Mouse (Mus musculus): ENCODE measurements around the gene Mob3a.

Mob3a gene

GRCm38 (mm10) chr10:80702536-80703390 is 986 bp upstream of the Mob3a start:
- intact Hi-C loops (cut with DNase I), result loop anchor here (5.0 kb wide), 1 partner anchor 35 kb away; no protein-coding TSS in a partner anchor

DNA sequence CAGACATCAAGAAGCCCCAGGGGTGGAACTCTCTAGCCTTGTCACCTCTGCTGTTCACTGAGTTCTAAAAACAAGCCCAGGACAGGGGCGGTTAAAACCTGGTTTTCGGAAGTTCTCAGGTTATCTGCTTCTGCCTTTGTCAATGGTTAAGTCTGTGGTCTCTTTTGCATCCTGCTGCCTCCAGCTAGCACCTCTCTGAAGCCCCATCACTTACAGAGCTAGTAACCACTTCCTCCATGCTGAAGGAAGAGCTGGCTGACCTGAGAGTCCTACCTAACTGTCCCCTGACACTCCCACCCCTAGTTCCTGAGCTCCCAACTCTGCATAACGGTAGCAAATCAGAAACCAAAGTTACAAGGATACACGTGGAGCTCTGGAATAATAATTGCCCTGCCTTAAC is 1.0 kb downstream of the Mob3a start:
- intact Hi-C loops (cut with DNase I), result loop anchor here (5.0 kb wide), 1 partner anchor 37 kb away; no protein-coding TSS in a partner anchor

GRCm38 (mm10) chr10:80700038-80700504 is 1.7 kb downstream of the Mob3a start:
- intact Hi-C loops (cut with DNase I), result loop anchor here (5.0 kb wide), 1 partner anchor 37 kb away; no protein-coding TSS in a partner anchor

DNA sequence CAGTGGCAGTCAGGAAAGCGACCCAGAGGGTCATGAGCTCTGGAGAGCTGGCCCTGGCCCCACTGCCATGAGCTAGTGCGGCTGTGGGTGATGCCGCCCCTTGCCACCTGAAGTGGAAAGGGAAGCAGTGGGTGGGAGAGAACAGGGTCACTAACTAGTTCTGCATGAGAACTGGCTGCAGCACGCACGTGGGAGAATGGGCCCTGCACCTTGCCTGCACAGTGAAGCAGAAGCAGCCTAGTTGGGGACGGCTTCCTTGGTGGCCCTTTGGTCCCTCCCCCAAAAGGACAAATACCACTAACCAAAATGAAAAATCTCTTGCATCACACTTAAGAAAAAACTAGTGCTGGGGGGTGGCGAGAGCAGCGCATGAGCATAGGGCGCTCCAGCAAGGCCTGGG is 3.2 kb downstream of the Mob3a start:
- intact Hi-C loops (cut with DNase I), result loop anchor here (10.0 kb wide), 1 partner anchor 244 kb away; no protein-coding TSS in a partner anchor

DNA sequence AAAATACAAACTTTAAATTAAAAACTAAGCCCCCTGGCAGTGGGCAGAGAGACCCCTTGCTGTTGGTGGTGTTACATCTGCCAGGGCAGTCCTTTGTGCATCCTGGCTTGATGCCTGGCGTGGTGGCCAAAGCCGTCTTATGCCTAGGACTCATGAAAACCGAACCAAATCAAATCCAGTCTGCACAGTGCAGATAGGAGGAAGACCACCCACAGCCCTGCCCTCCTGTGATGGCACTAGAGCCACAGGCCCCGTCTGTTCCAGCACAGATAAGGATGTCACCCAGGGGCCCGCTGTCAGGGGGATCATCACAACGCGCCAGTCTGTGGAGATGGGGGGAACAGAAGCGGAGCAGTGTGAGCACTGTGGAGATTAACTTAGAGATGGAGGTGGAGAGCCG is 4.0 kb downstream of the Mob3a start:
- intact Hi-C loops (cut with DNase I), result loop anchor here (10.0 kb wide), 1 partner anchor 243 kb away; no protein-coding TSS in a partner anchor

DNA sequence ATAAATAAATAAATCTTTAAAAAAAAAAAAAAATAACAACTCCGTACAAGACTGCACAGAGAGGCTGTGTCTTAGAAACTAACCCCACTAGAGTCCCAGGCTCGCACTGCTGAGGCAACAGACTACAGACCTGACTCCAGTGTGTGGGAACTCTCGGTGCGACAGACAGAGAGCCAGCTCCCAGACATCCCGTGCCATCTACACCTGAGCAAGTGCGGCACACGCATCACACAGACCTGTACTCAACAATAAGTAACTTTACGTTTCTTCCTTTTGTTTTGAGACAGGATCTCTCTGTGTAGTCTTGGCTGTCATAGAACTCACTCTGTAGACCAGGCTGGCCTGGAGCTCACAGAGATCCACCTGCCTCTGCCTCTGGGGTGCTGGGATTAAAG is 4.4 kb downstream of the Mob3a start:
- intact Hi-C loops (cut with DNase I), result loop anchor here (10.0 kb wide), 1 partner anchor 243 kb away; no protein-coding TSS in a partner anchor

- intact Hi-C loops (cut with DNase I), result loop anchor here (10.0 kb wide), 1 partner anchor 242 kb away; no protein-coding TSS in a partner anchor
Measured at GRCm38 (mm10) chr10:80696502-80697392, 5.0 kb downstream of the Mob3a start.

DNA sequence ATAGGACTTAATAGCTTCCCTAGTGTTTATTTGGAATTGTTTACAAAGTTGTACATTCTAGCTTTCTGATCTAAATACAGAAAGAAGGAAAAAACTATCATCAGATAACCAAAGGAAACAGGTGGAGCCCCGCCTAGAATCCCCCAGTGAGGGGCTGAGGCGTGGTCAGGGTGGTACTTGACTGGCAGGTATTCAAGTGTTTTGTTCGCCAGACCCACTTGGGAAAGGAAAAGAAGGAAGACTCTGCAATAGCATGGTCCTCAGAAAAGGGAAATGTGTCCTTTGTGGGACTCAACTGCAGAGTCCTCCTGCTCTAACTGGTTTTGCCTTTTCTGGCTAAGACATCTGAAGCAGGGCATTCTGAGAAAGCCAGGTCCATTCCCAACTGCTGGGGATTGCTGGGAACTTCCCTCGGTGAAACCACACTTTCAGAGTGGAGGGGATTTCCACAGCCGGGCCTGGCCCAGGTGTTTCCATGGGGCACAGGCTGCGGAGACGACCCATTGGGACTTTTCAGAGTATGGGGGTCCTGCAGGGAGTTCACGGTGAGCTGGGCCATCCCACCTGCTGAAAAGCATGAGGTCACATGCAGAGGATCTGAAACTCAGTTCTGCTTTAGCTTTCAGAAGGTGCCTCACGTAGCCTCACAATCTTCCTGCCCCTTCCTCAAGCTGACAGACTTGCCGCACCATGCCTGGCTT is 5.8 kb downstream of the Mob3a start:
- intact Hi-C loops (cut with DNase I), result loop anchor here (10.0 kb wide), 1 partner anchor 241 kb away; no protein-coding TSS in a partner anchor

GRCm38 (mm10) chr10:80695186-80695585 is 6.6 kb downstream of the Mob3a start:
- intact Hi-C loops (cut with DNase I), result loop anchor here (10.0 kb wide), 1 partner anchor 240 kb away; no protein-coding TSS in a partner anchor

DNA sequence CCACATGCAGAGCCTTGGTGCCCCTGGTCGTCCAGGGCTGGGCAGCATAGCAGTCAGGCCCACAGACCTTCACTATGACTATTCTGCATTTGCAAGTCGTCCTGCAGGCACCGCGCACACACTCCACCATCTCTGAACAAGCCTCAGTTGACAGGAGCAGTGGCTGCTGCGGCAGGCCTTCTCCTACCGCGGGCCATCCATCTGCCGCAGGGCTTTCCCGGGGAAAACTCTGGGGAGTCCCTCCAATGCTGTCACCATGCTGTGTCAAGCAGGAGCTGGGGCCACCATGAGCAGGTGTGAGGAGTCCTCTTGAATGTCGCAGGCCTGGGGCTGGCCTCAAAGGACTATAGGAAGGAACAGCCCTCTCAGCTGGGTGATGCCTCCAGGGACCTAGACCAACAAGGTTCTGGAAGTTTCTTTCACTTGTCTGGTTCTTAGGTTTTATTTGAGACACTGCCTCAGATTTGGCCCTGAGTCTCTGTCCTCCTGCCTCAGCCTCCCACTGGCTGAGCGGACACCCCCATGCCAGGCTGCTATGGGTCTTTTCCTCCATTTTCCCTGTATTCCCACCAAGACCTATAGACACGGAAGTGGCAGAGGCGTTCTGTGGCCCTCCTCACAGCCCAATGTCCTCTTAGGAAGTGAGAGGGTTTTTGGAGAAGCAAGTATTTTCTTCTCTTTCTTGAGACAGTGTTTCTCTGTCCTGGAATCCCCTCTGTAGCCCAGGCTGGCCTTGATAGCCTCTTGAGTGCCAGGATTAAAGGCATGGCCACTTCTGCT is 7.4 kb downstream of the Mob3a start:
- intact Hi-C loops (cut with DNase I), result loop anchor here (10.0 kb wide), 1 partner anchor 240 kb away; no protein-coding TSS in a partner anchor

DNA sequence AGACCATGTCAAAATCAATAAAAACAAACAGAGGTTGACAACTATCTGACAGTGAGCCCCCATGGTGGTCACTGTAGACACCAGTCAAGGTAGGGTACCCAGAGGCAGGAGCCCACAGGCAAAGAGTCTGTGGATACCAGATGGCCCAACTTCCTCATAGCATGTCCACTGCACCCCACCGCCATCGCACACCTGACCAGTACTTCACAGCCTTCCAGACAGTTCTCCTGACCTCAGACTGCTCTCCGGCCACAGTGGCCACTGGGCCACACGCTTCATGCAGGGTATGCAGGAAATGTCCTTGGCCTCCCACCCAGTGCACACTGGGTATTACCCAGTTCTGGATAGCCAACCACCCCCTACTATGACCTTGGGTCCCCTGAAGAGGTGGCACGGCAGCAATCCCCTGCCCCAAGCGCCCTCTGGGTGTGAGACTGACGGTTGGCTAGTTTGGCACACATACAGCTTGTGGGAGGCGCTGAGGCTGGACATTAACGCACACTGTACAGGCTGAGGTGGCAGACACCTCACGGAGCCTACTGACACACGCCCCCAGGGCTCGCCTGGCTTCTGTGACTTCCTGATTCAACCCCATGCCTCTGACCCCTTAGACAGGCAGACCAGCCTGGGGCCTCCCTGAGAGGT is 8.3 kb downstream of the Mob3a start:
- intact Hi-C loops (cut with DNase I), result loop anchor here (10.0 kb wide), 1 partner anchor 239 kb away; no protein-coding TSS in a partner anchor

DNA sequence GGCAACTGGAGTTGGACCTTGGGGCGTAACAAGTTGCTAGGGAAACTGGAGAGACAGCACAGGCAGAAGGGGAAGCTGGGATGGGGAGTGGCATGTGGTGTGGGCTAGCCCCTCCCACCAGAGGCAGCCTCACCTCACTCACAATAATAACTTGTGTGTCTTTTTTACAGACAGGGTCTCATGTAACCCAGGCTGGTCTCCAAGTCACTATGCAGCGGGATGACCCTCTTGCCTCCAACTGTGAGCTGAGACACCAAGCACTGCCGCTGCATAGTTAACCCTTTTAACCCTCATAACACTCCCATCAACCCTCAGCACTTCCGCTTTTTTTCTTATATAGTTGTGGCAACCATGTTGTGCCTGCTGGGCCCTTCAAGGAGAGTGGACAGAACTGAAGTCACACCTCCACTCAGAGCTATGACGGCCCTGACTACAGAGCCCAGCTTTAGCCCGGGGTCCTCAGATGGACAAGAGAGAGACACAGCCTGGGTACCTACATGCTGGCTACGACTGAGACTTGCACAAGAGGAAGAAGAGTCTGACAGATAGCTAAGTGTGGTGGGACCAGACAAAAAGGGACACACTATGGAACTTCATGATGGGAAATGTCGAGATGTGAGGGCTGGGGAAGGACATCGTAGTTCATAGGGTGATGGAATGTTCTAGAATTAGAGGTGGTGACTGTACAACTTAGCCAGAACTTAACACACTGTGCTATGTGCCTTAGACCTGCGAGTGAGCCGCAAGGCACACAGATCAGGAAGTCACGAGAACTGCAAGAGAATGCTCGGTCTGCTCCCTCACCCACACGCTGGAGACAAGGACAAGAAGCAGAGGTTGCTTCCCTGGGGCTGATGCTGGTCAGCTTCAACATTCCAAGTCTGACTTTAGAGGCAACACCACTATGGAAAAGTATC is 9.3 kb downstream of the Mob3a start:
- intact Hi-C loops (cut with DNase I), result loop anchor here (10.0 kb wide), 1 partner anchor 238 kb away; no protein-coding TSS in a partner anchor

DNA sequence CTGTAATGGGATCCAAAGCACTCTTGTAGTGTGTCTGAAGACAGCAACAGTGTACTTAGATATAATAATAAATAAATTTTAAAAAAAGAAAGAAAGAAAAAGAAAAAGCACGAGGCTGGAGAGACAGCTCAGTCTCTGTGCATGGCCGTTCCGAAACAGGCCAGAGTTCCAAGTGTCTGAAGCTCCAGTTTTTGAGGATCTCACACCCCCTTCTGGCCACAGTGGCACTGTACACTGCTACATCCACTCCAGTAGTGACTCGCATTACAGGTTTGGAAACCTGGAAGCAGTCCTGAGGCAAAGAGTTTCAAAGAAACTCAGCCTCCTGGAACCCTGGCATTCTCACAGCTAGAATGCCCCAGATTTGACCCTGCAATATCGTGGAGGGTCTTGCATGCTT is 13.9 kb downstream of the Mob3a start:
- intact Hi-C loops (cut with DNase I), result loop anchor here (2.0 to 5.0 kb wide), 3 partner anchors 29 to 111 kb away; partner anchors contain the start of gene Klf16

DNA sequence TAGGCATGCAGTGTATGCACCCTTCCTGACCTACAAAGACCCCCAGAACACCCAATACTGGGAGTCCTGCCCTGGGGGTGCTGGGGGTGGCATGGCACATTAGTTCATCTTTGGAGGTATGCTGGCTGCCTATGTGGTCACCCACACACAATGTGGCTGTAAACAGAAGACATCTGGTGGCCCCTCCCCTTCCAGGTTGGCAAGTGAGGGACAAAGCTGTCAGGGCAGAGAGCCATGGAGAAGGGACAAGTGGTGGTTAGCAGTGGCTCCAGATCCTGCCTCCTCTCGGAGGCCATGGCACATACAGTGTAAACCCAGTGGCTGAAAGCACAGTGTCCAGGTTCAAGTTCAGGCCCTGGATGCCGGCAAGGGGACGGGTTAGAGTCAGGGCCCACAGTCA is 15.2 kb downstream of the Mob3a start:
- intact Hi-C loops (cut with DNase I), result loop anchor here (2.0 to 5.0 kb wide), 3 partner anchors 28 to 109 kb away; partner anchors contain the start of gene Klf16

DNA sequence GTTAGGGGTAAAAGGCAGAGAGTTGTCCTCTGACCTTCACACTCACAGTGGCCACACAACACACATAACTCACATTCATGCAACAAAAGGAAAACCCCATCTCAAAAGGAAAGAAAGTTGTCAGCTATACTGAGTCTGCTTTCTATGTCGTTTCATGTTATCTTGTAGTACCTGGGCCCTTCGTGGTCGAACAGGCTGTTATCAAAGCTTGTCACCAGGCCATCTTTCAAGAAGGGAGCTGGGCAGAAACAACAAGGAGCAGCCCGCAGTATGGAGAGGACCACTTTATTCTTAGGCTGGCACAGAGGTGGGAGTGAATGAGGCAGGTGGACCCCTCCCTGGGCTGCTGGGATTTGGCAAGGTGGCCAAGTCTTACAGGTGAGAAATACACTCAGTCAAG is 16.8 kb downstream of the Mob3a start:
- intact Hi-C loops (cut with DNase I), result loop anchor here (5.0 kb wide), 2 partner anchors 73 to 108 kb away; partner anchors contain the start of gene Klf16

DNA sequence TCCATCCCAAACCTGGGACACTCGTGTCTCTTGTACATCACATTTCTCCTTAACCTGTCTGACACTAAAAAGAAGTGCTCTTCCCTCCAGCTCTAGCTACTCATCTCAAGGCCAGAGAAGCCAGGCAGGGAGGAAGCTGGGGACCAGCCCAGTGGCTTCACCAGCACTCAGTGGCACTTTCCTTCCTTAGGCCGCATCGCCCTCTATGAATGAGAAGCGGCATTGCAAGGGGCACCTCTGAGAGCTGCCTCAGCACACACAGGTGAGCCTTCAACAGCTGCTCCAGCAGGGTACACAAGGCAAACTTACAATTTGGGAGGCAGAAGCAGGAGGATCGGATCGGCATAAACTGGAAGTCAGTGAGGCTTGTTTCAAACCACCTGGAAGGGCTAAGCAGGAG is 17.6 kb downstream of the Mob3a start:
- intact Hi-C loops (cut with DNase I), result no loop called here

DNA sequence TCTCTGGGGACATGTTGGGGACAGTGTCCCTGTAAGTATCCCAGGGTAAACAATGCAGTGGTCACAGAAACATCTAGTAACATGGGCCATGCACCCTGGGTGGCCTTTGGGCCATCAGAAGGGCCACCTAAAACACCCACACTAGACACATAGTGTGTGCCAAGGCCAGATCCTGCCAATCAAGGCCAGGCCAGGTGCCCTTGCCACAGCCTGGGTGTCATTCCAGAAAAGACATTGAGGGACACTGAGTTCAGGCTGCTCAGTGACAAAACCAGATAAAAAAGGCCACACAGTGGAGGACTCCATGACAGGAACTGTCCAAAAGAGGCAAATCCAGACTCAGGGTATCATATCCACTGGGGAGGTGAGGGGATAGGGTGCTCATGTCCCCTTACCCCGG is 18.1 kb downstream of the Mob3a start:
- intact Hi-C loops (cut with DNase I), result no loop called here

GRCm38 (mm10) chr10:80682003-80682402 is 19.8 kb downstream of the Mob3a start:
- intact Hi-C loops (cut with DNase I), result no loop called here
